Mouse (Mus musculus) macrophage (primary cell): ENCODE data around the gene Pakap. TPM values are rescaled to one million over a fixed set of nuclear protein-coding genes. Genes with fewer than 3 reads are reported as not detected.

Experiments used
- H3K27ac ChIP-seq: fragments of 350-480 bp; formaldehyde crosslinking; 2 replicates; pipeline ENCODE4 v1.9.0; 2021
- H3K36me3 ChIP-seq: fragments of 350-480 bp; formaldehyde crosslinking; 2 replicates; pipeline ENCODE4 v1.9.0; 2021; ENCODE audit errors: inconsistent target
- H3K4me3 ChIP-seq: fragments of 350-480 bp; formaldehyde crosslinking; 2 replicates; pipeline ENCODE4 v1.9.0; 2021; ENCODE audit errors: inconsistent target
- H3K79me2 ChIP-seq: fragments of 350-480 bp; formaldehyde crosslinking; 2 replicates; pipeline ENCODE4 v1.9.0; 2021; ENCODE audit errors: inconsistent target
- WGBS: methylation state at CpG from one replicate; pipeline ENCODE4 v1.1.7; 2026; ENCODE audit warnings: inconsistent platforms; ENCODE audit not compliant: missing documents; 5-methylcytosine and 5-hydroxymethylcytosine counted together
- polyA plus RNA-seq: library from polyadenylated mRNA; stranded (reverse); fragments of 250-400 nt; gene quantifications from 3 replicates; pipeline ENCODE4 v1.2.4, GENCODE M21; 2018; ENCODE audit warnings: inconsistent platforms

Pakap gene
- polyA plus RNA-seq, 1 experiment from 2014 or later = not detected

DNA sequence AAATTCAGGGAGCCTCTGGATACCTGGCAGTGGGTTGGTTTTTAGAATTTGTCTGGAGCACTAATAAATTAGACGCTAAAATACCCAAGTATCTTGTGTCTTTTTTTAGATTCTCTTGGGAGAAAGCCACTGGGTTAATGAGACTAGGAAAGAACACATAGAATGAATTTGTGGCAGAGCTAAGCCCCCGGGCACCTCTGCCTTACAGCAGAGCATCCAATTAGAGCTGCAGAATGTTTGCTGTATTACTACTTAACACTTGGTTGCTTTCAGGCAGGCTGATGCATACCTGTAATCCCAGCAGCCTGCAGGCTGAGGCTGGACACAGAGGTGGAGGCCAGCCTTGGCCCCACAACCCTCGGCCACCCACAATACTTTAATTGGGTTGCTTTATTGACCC is 261.8 kb downstream of the Pakap start:
- Histone ChIP-seq H3K36me3 (no peaks in the 10 kb centered on the region), H3K79me2 (no peaks in the 10 kb centered on the region), H3K27ac (no peak overlapping the region), H3K4me3 (no peak overlapping the region)
- WGBS = 97% methylated on average over 3 of the region's 3 CpGs

DNA sequence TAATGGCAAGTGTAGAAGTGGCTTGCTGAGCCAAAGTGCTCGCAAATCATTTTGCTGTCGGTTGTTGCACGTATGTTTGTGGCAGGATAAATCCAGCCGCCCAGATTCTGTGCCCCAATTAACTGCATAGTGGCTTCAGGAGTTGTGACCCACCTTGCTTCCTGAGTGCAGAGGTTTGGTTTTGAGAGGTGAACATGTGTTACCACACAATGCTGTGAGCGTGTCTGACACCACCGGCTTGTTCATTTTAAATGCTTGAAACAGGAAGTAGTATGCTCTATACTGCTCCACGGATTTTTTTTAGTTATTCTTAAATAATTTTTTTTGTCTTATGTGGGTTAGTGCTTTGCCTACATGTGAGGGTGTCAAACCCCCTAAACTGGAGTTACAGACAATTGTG is 264.3 kb downstream of the Pakap start:
- H3K4me3 ChIP-seq = no peak overlapping the region
- H3K79me2 ChIP-seq = no peaks in the 10 kb centered on the region
- H3K27ac ChIP-seq = no peak overlapping the region
- H3K36me3 ChIP-seq = no peaks in the 10 kb centered on the region
- WGBS = 7% methylated on average over 7 of the region's 7 CpGs

DNA sequence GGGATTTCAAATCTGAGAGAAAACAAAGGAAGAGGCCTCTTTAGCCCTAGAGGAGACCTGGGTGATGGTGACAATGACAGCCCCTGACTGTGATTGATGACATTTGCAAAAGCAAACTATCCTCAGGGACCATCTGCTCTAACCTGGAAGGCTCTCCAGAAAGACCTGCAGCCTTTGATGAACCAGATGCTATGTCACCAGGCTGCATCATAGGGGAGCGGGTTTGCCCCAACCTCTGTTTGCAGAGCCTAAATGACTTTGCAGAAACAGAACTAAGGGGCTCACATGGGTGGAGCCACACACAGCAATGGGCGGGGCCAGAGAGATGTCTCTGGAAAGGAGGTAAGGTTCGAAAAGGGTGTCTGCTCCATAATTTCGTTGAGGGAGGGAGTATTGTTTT is 265.1 kb downstream of the Pakap start:
- 74% methylated on average over 4 of the region's 4 CpGs for WGBS
- no peaks in the 10 kb centered on the region for H3K36me3 ChIP-seq
- H3K27ac ChIP-seq = no peak overlapping the region
- no peaks in the 10 kb centered on the region for H3K79me2 ChIP-seq
- no peak overlapping the region for H3K4me3 ChIP-seq

DNA sequence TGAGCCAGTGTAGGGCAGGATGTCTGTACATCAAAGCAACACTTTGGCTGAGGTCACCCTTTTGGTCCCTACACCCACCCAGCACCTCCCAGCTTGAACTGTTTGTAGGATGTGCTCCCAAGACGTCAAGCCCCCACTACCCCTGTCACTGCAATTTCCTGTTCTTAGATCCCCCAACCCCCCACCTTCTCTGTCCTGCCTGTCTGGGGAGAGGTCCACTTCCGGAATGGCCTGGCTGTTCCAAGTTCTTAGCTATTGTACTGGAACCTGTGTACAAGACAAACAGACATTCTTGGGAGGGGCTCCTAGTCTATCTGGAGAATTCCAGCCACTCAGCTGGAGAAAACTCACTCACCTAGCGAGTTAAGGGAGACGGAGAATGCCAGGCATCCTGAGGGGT is 266.2 kb downstream of the Pakap start:
- H3K79me2 ChIP-seq = no peaks in the 10 kb centered on the region
- H3K4me3 ChIP-seq = no peak overlapping the region
- 78% methylated on average over 4 of the region's 4 CpGs for WGBS
- H3K36me3 ChIP-seq = no peaks in the 10 kb centered on the region
- H3K27ac ChIP-seq = no peak overlapping the region

DNA sequence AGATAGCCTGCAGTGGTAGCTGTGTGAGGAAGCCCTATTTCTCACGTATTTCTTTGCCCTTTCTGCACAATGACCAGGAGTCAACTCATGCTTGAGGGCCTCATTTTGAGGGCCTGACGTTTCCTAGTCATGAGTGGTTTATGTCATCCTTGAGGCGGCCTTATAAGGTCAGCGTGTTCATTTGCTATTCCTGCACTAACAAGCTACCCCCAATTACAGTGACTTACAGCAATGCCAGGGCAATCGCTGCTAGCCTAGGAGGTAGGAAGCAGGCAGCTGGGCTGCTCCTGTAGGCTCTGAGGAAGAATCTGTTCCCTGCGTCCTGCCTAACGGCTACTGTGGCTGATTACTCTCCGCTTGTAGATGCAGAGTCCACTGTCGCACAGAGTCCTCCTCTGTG is 269.1 kb downstream of the Pakap start:
- H3K27ac ChIP-seq = 0 out of 2 replicates have a peak overlapping the region, but pooled peaks have one; percentile 2
- no peaks in the 10 kb centered on the region for H3K36me3 ChIP-seq
- H3K79me2 ChIP-seq = no peaks in the 10 kb centered on the region
- WGBS = 86% methylated on average over 9 of the region's 9 CpGs
- H3K4me3 ChIP-seq = no peak overlapping the region

DNA sequence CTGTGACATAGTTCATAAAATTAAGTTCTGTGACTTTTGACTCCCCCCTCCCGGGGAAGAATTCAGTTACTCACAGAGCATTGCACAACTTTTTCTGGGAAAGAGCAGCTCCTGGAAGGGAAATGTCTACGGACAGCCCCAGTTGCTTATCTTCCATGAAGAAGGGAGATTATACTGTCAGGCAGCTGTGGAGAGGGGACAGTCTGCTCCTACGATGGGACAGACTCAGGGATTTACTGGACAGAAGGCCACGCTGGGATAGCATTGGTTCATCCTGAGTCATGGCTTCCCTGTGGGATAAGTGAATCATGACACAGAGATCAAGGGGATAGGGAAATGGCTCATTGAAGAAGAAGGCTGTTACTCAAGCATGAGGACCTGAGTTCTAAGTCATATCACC is 271.4 kb downstream of the Pakap start:
- no peak overlapping the region for H3K4me3 ChIP-seq
- H3K79me2 ChIP-seq = no peaks in the 10 kb centered on the region
- no peaks in the 10 kb centered on the region for H3K36me3 ChIP-seq
- WGBS = 81% methylated on average over 4 of the region's 4 CpGs
- H3K27ac ChIP-seq = no peak overlapping the region

DNA sequence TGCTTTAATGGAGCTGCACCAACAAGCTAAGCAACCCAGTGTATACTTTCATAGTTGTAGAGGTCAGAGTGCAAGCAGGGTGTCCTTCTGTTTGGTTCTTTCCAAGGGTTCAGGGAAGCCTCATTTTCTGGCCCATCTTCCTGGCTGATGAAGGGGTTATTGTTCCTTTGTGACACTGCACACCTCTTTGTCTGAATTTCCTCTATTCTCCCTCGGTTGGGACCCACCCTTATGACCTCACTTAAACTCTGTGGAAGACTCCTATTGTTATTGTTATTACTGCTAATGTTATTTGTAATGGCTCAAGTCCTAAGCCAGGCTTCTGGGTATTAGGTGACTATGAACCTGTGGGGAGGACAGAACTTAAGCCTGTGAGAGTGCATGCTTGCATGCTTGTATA is 273.9 kb downstream of the Pakap start:
- no peaks in the 10 kb centered on the region for H3K36me3 ChIP-seq
- H3K79me2 ChIP-seq = no peaks in the 10 kb centered on the region
- H3K27ac ChIP-seq = no peak overlapping the region
- no peak overlapping the region for H3K4me3 ChIP-seq
- WGBS = 60% methylated on average over 1 of the region's 1 CpGs

DNA sequence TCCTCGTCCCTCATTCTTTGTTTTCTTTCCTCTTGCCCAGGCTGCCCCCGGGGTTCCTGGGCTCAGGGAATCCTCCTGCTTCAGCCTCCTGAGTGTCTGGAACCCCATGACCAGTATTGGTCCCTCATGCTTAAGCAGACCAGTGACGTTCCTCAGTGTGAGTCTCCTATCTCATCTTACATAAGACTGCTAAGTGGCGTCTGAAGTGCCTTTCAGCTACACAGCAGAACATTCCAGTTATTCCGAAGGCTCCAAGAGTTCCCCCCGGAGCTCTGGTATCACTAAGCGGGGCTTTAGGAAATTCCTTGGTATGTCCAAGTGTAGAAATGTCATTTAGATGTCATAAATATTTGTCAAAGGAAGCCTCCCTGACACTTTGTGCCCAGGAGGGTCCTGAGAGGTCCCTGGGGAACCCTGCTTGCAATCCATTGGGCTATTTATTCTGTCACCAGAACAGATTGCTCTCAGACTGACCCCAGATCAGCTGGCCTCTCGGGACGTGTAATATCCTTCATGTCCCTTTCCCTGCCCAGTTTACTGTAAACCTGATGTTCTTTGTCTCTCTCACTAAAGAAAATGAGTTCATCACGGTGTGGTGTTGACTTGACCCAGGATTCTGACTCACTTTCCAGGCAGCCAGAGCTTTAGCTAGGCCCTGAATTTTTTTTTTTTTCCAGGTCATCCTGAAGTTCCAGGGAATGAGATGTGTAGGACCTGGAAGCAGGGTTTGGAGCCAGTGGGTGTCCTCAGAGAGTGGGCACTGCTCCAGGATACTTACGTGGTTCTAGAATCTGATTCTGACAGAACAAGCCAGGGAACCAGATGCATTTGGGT is 274.7 kb downstream of the Pakap start:
- no peaks in the 10 kb centered on the region for H3K36me3 ChIP-seq
- H3K79me2 ChIP-seq = no peaks in the 10 kb centered on the region
- no peak overlapping the region for H3K4me3 ChIP-seq
- no peak overlapping the region for H3K27ac ChIP-seq
- 89% methylated on average over 11 of the region's 11 CpGs for WGBS

DNA sequence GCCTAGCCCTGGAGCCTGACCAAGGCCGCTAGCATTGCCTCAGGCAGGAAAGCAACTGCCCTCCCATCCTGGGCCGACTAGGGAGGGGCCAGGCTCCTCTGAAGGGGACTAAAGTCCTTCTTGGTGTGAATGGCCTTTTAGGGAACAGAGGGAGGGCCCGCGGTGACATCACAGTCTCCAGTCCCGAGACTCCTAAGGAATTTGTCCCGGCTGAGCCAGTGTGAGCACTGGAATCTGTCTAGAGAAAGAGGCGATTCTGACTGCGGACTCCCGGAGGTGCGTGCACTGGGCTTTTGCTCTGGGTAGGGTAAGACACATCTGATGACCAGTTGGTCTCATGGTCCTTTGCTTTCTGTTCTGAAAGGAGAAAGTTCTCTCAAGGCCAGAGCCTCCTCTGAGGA is 277.1 kb downstream of the Pakap start:
- Histone ChIP-seq H3K27ac (no peak overlapping the region), H3K4me3 (no peak overlapping the region), H3K36me3 (no peaks in the 10 kb centered on the region), H3K79me2 (no peaks in the 10 kb centered on the region)
- 64% methylated on average over 10 of the region's 10 CpGs for WGBS

DNA sequence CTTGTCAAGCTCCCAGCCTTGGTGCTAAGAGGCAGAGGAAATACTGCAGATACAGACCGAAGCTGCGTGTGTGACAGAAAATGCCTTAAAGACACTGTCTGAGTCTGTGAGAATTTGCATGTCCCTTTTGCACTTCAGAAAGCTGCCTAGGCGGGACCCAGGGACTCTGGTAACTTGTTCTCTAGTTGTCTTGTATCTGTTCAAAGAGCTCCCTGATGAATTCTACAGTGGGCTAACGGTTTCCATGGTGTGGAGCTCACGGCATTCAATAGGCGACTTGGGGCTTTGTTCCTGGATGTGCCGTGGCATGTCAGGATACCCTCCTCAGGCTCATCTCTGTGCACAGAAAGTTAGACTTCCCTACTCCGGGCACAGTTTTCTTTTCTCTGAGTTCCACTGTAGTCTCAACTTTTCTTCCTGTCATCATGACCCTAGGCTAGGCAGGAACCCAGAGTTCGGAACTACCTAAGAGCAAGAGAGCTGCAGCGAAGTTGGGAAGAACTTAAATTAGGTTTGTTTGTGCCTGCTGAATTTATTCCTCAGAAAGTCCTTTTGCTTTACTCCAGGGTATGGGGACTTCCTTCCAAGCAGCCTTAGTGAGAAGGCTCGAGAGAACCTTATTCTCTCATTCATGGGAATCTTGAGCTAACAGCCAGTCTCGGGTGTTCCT is 277.7 kb downstream of the Pakap start:
- Histone ChIP-seq H3K4me3 (no peak overlapping the region), H3K27ac (no peak overlapping the region), H3K36me3 (no peaks in the 10 kb centered on the region), H3K79me2 (no peaks in the 10 kb centered on the region)
- 79% methylated on average over 12 of the region's 12 CpGs for WGBS

DNA sequence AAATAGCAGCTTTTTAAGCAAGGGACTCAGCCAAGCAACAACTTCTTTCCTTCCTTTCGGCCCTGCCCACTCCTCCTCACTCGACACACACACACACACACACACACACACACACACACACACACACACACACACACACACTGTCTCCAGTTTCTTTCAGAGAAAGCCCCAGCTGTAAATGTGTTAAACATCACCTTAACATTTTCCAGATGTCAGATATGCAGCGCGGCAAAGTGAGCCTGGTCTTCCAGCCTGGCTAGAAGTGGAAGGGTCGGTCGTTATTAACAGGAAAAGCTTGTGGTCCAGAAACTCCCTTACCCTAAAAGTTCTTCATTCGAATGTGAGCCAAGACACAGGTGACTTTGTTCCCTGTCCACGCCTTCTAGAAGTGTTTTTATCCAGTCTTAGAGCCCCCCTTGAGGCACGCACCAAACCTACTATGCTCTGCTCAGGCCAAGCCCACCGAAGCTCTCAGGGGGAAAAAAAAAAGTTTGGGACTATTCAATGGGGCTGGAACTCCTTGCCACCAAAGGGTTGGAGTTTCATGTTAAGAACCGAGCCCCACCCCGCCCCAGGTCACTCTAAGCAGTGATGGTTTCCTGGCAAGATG is 278.5 kb downstream of the Pakap start:
- WGBS = 38% methylated on average over 12 of the region's 12 CpGs
- H3K27ac ChIP-seq = no peak overlapping the region
- no peaks in the 10 kb centered on the region for H3K79me2 ChIP-seq
- H3K36me3 ChIP-seq = no peaks in the 10 kb centered on the region
- H3K4me3 ChIP-seq = no peak overlapping the region

DNA sequence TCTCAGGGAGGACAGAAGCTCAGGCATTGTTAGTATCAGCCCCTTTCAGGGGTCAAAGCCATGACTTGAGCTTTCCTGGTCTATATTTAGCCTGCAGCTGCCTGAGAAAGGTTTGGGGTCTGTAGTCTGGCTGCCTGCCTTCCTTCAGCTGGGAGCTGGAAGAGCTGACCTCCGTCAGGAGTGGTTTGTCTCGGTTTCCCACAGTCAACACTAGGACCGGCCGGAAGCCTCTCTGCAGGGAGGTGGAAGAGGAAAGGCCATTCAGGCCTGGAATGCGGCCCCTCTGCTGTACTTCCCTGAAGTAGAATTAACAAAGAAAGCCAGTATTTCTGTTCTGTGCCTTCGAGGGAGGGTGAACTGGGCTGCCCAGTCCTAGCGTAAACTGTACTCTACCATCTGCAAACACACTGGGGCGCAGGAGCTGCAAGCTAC is 279.0 kb downstream of the Pakap start:
- Histone ChIP-seq H3K36me3 (no peaks in the 10 kb centered on the region), H3K4me3 (no peak overlapping the region), H3K79me2 (no peaks in the 10 kb centered on the region), H3K27ac (no peak overlapping the region)
- WGBS = 81% methylated on average over 8 of the region's 8 CpGs

DNA sequence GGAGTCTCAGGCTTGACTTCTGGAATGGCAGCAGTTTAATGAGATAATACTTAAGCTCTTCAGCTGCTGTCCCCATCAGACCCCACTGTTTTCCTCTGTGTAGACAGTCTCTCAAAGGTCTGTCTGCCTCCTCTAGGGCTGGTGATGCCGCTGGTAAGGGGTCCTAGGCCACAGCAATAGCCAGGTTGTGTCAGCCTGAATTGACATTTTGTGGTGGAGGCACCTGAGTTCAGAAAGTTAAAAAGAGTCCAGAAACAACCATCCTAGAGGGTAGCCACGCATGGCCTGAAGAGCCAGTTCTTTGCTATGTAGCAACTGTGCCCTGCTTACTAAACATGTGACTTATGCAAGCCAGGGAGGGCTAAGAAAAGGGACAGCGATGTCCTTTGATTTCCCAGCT is 279.7 kb downstream of the Pakap start:
- H3K36me3 ChIP-seq = no peaks in the 10 kb centered on the region
- H3K79me2 ChIP-seq = no peaks in the 10 kb centered on the region
- H3K27ac ChIP-seq = no peak overlapping the region
- WGBS = 78% methylated on average over 3 of the region's 3 CpGs
- no peak overlapping the region for H3K4me3 ChIP-seq

DNA sequence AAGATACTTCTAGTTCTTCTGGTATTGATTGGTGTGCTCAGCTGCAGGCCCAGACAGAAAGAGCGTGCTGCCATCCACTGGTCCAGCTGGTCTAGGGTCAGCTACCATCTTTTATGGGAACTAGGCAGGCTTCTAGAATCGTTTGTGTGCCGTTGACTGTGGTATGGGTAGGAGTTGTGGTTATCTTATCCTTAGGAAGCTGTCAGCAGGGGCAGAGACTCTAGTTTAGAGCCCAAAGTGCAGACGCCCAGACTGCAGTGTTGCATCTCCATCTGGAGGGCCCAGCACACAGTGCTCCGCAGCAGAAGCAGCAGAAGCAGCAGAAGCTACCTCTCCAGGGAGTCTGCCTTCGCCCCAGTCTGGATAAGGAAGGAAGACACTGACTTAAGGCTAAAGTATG is 281.5 kb downstream of the Pakap start:
- H3K79me2 ChIP-seq = no peaks in the 10 kb centered on the region
- 63% methylated on average over 6 of the region's 6 CpGs for WGBS
- H3K36me3 ChIP-seq = no peaks in the 10 kb centered on the region
- no peak overlapping the region for H3K4me3 ChIP-seq
- H3K27ac ChIP-seq = no peak overlapping the region

DNA sequence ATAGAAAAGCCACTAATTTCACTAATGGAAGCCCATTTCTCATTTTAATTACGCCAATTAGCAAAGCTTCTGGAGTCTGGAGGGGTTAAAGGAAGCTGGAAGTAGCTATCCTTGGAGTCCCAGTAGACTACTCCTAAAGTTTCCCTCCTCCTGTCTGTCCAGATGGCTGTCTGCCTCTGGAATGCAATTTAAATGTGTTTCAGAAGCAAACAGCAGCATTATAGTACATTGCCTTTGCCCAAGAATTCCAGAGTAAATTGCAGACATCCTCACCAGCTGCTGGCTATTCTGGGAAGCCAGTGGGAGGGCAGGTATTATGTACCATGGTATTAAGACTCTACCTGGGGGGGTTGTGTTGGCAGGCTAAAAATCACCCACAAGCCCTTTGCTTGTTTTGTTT is 283.8 kb downstream of the Pakap start:
- H3K27ac ChIP-seq = no peak overlapping the region
- H3K4me3 ChIP-seq = no peak overlapping the region
- WGBS = 92% methylated on average over 1 of the region's 1 CpGs
- no peaks in the 10 kb centered on the region for H3K79me2 ChIP-seq
- H3K36me3 ChIP-seq = no peaks in the 10 kb centered on the region
